Mouse (Mus musculus): ENCODE data around the gene Plagl1.

Gene Plagl1

GRCm38 (mm10) chr10:13127946-13128345 is 67.6 kb downstream of the Plagl1 start:
- DNase-seq (ENCODE audit: extremely low spot score, low read depth, low spot score) = no peak

- DNase-seq (ENCODE audit: extremely low spot score, low read depth, low spot score) = no peak
These were observed 73.5 kb downstream of the Plagl1 start for GRCm38 (mm10) chr10:13133850-13134249.

DNA sequence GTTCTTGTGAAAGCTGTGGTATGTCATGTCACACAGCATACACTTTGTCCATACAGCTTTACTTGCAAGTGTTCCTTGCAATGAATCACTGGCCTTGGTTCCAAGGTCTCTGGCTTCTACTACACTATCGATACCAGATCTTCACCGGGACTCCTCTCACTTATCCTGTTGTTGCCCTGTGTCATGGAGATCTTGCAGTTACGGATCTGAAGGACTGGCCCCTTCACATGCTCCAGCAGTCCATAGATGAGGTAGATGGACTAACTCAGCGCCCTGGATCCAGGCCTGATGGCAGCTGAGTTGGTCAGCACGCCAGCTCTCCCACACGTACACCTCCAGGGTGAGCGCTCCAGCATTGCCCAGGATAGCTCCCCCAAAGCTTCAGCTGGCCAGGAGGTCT is 75.0 kb downstream of the Plagl1 start:
- DNase-seq (ENCODE audit: extremely low spot score, low read depth, low spot score) = no peak

- no peak for DNase-seq (ENCODE audit: extremely low spot score, low read depth, low spot score)
These were observed 75.4 kb downstream of the Plagl1 start for GRCm38 (mm10) chr10:13135751-13136150.

- DNase-seq (ENCODE audit: extremely low spot score, low read depth, low spot score) = no peak
These were observed 77.6 kb downstream of the Plagl1 start for GRCm38 (mm10) chr10:13137906-13138305.

- no peak for DNase-seq (ENCODE audit: extremely low spot score, low read depth, low spot score)
These were observed 80.1 kb downstream of the Plagl1 start for GRCm38 (mm10) chr10:13140434-13140833.

- DNase-seq (ENCODE audit: extremely low spot score, low read depth, low spot score) = no peak
These were observed 90.1 kb downstream of the Plagl1 start for GRCm38 (mm10) chr10:13150435-13150834.

- no peak for DNase-seq (ENCODE audit: extremely low spot score, low read depth, low spot score)
These were observed 91.0 kb downstream of the Plagl1 start for GRCm38 (mm10) chr10:13151353-13151752.

DNA sequence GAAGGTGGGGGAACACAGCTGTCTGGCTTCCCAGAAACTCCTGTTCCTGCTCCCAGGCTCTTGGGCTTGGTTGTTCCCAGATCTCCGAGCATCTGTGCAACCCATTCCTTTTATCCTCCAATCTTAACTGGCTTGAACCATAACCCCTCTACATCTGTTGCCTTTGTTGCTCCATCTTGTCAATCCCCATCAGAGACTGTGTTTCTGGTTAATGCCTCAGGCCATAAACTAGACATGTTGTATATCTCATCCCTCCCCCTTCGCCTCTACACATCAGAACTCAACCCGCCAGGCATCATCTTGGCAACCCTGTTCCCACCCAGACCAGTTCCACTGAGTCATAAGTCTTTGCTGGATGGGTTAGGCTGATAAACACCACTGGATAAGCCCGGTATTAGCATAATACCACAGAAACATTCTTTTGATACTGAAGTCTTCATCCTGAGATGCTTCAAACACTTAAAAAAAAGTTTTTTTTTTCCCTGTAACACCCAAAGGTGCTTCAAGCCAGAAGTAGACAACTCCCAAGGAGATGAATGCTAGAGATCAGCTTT is 92.6 kb downstream of the Plagl1 start:
- DNase-seq (ENCODE audit: extremely low spot score, low read depth, low spot score) = no peak

DNA sequence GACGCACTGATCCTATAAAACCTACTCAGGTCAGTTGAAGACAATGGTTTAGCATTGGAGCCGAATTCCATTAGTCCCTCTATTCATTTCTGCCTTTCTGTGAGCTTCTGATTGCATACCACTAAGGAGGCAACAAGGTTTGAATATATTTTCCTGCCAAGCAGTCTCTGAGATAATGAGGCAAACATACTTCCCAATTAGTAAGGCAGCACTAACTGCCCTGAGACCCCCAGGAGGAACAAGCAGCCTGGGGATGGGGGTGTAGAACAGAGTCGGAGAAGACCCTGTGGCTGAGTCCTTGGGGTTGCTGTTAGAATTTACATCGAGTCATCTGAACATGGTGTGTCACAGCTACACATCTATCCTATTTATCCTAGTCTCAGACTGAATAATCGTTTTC is 95.1 kb downstream of the Plagl1 start:
- DNase-seq (ENCODE audit: extremely low spot score, low read depth, low spot score) = no peak

DNA sequence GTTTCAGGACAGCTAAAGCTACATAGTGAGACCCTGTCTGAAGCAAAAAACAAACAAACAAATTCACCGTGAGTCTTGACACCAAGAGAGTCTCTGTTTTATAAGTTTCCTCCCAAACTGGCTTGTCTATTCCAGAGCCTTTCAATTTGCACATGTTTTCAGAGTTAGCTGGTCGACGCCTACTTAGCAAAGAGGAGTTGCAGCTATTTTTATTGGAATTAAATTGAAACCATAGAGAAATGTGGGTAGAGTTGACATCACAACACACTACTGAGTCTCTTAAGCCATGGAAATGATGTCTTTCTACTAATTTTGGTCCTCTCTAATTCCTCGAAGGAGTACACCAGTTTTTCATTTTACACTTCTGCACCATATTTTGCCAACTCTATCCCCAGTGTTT is 100.6 kb downstream of the Plagl1 start:
- DNase-seq (ENCODE audit: extremely low spot score, low read depth, low spot score) = no peak

DNA sequence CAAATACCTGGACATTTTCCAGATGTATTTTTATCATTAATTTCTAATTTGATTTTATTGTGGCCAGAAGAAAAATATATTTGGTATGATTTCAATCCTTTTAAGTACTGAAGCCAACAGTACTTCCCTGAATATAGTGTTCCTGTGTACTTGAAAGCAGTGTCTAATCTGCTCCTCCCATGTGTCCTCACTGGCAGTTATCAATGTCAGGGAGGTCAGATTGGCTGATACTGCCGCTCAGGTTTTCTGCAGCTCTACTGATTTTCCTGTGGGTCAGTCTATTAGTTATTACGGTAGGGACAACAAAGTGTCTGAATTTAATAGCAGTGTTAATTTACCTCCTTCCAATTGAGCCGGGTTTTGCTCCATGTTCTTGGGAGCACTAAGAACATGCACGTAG is 101.7 kb downstream of the Plagl1 start:
- DNase-seq (ENCODE audit: extremely low spot score, low read depth, low spot score) = no peak

GRCm38 (mm10) chr10:13168461-13168860 is 108.2 kb downstream of the Plagl1 start:
- no peak for DNase-seq (ENCODE audit: extremely low spot score, low read depth, low spot score)

- DNase-seq (ENCODE audit: extremely low spot score, low read depth, low spot score) = peak; percentile 35
These were observed 110.6 kb downstream of the Plagl1 start for GRCm38 (mm10) chr10:13170739-13171448.

- DNase-seq (ENCODE audit: extremely low spot score, low read depth, low spot score) = no peak
These were observed 111.2 kb downstream of the Plagl1 start for GRCm38 (mm10) chr10:13171461-13171860.

- DNase-seq (ENCODE audit: extremely low spot score, low read depth, low spot score) = no peak
These were observed 112.5 kb downstream of the Plagl1 start for GRCm38 (mm10) chr10:13172798-13173221.

DNA sequence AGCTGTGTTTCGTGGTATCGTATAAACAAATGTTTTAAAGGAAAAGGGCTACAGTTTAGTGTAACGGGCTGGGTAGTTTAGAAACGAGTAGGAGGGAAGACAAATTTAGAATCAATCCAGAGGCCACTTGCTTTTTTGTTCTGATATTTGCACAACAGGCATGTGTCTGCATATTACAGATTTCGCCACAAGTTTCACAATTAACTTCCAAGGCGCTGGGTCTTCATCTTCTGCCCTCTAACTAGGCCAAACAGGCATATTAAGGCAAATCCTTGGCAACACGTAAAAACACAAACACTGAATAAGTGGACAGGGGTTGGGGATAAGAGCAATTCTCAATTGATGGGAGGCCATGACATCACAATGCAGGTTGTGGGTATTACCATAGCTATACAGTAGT is 115.6 kb downstream of the Plagl1 start:
- no peak for DNase-seq (ENCODE audit: extremely low spot score, low read depth, low spot score)

- DNase-seq (ENCODE audit: extremely low spot score, low read depth, low spot score) = no peak
These were observed 117.8 kb downstream of the Plagl1 start, which contains the start of gene Zc2hc1b for GRCm38 (mm10) chr10:13177973-13178624. Gene Zc2hc1b (minus strand): TSS chr10:13178023.

- no peak for DNase-seq (ENCODE audit: extremely low spot score, low read depth, low spot score)
These were observed 119.9 kb downstream of the Plagl1 start for GRCm38 (mm10) chr10:13180211-13180610.
